Comparison of ENCODE assay signal across 1 mouse cellular context in genomic region chrX:106189356-106189755, GRCm38 (mm10).
A peak's percentile ranks its signal among the peaks of the same experiment; 100 is the strongest.
TF ChIP-seq lines count a peak whose summit lies in the region.

No protein-coding gene starts in this region.

TF ChIP-seq in MEL, 35 proteins besides CTCF, POLR2A, EP300 and RAD21 (continued from another document):
- TF ChIP-seq TBP (IDR thresholded peaks at IDR 0.05; ENCODE audit: low read depth, low read length) = peak; percentile 57
